Mouse (Mus musculus): ENCODE data around the gene Erbb3.
"Not testable (repeated sequence)": the region's sequence is repeated elsewhere in the genome, so short reads cannot be mapped to it uniquely, and the experiment has no call there.

- not testable (repeated sequence) for TF ChIP-seq POLR2A (IDR thresholded peaks at IDR 0.05; ENCODE audit: low read depth, low read length); CTCF (conservative IDR thresholded peaks at IDR 0.05; ENCODE audit: insufficient read depth, insufficient read length, low read depth, low read length)
Measured at GRCm38 (mm10) chr10:128550144-128550823, 39.2 kb downstream of the Erbb3 start.
